Mouse (Mus musculus): ENCODE measurements around the gene Zbed4.

DNA sequence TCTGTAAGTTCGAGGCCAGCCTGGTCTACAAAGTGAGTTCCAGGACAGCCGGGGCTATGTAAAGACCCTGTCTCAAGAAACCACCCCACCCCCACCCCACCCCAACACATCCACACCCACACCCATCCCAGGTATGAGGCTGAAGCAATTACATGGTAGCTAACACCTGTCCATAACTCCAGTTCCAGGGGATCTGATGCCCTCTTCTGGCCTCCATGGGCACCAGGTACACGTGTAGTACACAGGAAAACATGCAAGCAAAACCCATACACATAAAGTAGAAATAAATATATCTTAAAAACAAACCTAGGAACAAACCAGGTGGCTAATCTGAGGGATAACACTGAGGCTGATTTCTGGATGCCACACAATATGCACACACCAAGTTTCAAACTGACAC, 61.8 kb downstream of the Zbed4 start:
- TF ChIP-seq POLR2A (IDR thresholded peaks at IDR 0.05; ENCODE audit: control insufficient read depth, extremely low read depth, insufficient read depth, low read length, poor library complexity) (no peak), CTCF (IDR thresholded peaks at IDR 0.05; ENCODE audit: borderline replicate concordance, control insufficient read depth, extremely low read depth, insufficient read depth, low read length, poor library complexity) (no peak)
